Mouse (Mus musculus): Measurements from ENCODE around the gene Wnt4.

Gene Wnt4

DNA sequence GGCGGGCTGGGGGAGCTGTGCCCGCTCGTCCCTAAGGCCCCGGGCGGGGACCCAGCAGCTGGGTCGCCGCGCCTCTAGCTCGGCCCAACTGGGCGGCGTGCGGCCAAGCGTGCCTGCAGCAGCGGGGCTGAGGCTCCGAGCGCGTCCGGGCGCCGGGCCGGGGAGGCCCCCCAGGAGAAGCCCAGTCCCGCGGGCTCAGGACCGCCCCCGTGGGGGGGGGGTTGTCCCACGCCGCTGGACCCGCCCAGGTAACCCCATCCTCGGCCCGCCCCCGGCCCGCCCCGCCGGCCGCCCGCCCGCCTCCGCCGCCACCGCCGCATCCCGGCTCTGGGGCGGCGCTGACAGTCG is at the start of gene Wnt4:
Gene Wnt4, plus strand, starts transcription at position 324 of the 348 bp plus-strand sequence.
- DNase-seq, result peak; percentile 24 to 48

DNA sequence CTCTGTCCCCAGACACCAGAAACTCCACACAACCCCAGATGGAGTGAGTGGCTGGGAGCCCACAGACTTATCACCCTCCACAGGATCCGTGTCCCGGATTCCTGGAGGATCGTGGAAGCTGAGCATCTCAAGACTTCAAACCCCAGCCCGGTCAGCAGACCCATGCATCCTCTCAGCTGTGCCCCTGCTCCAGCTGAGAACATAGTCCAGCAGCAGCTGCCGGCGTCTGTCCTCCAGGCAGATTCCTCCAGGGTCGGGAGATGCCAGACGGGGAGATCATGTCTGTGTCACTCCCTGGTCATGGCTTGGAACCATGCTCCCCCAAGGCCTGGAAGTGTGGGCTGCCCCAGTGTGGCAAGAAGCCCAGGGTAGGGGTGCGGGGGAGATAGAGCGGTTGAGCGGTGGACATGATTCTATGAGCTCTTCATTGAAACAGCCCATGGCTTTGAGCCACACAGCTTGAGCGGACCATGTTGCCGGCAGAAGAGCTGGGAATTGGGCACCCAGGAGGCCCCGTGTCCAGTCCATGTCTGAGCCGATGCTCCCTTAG is 48.6 kb upstream of the Wnt4 start:
- no peak for DNase-seq

DNA sequence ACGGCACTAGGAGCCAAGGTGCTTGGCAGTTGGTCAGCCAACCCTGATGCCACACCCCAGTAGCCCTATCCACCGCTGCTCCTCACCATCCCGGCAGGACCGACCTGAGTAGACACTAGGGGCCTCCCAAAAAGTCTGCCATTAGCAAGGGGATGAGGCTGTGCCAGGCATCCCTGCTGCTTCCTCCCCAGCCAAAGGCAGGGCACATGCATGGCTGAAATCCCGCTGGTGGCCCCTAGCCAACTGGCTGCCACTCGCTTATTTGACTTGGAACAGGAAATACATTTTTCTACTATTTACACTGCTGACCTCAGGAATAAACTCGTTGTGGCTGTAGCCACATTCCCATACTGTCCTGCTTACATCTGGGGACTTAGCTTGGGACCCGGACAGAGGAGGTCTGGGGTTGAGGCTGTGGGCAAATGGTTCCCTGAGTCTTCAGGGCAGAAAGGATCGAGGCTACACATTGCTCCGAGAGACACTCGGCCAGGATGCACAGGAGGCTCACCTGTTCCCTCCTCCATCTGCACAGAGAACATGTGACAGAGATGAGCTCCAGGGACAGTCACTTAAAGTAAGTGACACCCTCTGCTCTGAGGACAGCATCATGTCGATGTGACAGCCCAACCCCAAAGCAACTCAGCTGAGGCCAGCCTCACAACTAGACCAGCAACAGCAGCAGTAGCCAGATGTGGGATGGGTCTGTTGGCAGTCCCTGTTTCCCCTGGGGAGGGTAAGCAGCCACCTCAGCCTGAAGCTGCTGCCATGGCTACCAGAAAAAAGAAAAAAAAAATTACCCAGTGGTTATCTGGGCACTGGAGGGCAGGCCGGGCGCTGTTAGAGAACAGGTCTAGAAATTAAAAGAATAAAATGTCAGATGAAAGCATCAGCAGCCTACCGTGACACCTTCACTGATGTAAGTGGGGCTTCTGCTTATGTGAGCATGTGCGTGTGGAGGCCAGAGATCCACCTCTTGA is 45.5 kb upstream of the Wnt4 start:
- DNase-seq, result peak; percentile 88 to 92

DNA sequence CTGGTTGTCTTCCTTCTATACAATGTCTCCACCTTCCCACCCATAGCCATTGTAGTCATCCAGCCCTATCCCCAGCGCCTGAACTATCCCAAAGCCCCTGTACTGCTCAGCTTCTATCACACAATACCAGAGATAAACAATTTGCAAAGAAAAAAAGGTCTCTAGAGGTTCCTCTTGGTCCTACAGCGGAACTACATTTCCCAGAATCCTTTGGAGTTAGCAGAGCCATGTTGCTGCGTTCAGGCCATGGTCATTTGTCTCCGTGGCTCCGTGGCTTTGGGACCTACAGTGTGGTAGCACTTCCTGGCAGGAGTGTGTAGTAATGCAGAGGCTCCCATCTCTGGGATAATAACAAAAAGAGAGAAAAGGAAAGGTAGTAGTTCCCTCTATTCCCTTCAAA is 43.7 kb upstream of the Wnt4 start:
- no peak for DNase-seq

DNA sequence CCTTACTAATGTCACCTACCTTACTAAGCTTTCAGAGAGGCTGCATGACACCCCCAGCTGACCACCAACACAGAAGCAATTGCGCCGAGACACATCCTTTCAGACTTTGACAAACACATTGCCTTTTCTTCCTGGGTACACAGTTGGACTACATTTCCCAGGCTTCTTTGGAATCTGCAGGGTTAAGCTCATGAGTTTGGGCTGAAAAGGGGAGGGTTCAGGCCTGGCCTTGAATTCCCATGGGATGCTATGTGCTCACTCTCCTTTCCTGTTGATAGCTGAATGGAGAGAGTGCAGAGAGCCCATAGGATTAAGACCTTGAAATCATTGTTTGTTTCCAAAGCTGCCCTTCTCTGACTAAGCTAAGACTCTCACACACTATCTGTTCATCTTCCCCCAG is 42.8 kb upstream of the Wnt4 start:
- no peak for DNase-seq

DNA sequence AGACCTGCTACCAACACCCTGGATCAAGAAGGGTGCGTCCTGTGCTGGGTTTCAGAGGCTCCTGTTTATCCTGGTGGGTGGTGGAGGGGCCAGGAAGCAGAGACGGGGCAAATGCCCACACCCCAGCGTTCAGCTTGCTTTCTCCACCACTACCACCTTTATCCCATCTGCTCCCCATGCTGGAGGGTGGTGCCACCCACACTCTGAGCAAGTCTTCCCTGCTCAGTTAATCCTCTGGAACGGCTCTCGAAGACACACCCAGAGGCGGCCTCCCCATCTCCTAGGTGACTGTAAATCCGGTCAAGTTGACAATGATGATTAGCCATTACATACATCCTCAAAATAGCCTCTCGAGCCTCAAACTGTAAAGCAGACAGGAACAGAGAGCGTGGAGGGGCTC is 41.9 kb upstream of the Wnt4 start:
- no peak for DNase-seq

DNA sequence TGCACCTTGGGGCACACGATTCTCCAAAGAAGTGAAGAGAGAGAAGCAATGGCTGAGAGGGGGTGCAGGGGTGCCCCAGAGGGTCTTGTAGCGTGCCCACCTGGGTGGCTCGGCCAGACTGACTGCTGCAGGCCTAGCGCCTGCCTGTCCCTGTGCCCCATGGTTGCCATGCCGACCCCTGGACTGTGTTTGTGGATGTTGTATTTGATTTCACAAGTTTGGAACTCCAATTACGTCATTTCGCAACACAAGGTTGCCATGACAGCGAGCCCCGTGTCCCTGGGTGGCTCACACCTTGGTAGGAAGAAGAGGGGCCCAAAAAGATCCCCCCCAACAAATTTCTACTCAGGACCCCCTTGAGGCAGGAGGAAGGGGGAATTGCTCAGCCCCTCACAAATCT is 32.4 kb upstream of the Wnt4 start:
- no peak for DNase-seq

DNA sequence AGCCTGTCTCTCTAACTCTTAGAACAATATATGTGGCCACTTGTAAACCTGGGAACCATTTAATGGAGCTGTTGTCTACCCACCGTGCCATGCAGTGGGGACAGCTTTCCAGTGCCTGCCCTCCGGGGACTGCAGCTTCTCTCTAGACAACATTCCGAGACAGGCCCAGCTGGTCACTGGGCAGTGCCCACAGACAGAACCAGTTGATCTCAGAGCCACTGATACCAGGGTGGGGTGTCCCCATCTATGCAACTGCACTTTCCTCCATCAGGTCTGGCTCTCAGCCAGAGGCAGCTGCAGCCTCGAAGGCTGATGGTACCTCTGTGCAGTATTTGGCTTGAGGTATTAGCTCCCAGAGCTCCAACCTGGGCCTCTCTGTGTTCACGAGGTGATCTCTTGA is 27.0 kb upstream of the Wnt4 start:
- DNase-seq, result no peak

DNA sequence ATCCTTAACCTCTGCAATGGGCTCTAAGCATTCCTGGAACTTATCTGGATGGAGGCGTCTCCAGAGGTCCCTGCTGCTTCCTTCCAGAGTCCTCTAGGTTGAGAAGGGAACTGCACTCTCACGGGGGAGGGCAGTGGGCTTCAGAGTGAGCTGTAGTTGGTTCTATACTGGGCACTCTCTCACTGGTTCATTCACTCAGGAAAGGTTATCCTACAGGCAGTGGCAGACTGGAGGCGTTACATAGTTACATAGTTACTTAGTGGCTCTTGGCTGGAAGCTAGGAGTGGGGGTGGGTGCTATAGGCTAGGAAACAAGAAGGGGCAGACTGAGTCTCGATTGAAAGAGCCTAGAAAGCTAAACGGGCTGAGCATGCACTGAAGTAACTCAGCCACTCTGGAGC is 26.4 kb upstream of the Wnt4 start:
- no peak for DNase-seq

DNA sequence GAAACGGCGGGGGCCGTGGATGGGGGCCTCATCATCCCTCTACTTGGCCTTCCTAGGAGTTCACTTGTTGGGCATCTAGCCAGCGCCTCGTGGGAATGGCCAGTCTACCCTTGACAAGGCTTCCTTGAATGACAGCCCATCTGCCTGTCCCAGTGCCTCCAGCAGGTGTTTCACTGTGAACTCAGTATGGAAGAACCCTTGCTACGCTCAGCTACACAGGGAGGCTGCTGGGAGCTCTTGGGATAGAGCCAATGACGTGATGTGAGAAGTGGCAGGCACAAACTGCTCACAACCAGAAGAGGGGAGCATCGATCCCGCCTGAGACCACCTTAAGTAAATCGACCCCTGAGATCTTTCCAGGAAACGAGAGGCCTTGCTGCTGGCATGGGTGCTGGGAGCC is 23.7 kb upstream of the Wnt4 start:
- no peak for DNase-seq

DNA sequence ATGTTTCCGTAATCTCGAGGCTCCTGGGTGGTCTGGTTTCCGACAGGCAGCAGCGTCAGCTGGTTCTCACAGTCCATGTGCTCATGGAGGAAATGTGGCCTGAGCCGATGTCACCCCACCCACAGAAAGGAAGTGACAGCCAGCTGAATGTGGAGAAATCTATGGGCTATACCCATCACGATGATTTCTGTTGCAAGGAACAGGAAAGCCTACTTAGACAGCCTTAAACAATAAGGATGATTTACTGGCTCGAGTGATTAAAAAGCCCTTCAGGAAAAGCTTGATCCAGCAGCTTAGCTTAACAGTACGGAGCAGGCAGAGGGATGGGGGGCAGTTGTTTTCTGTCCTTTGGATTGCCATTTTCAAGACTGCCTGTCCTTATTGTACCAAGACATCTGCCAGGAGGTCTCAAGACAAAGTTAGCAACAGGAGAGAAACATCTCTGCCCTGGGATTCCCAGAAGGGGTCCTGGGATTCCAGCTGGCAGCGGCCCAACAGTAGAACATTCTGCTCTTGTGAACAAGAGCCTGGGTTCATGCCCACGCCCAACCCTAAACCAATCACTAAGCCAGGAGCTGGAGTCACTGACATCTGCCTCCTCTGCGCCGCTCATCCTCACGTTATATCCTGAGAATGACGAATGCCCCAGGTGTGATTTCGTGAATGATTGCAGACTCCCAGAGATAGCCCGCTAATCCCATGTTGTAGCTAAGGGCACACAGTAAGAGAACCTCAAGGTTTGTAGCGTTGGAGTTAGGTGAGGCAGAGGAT is 22.9 kb upstream of the Wnt4 start:
- no peak for DNase-seq

DNA sequence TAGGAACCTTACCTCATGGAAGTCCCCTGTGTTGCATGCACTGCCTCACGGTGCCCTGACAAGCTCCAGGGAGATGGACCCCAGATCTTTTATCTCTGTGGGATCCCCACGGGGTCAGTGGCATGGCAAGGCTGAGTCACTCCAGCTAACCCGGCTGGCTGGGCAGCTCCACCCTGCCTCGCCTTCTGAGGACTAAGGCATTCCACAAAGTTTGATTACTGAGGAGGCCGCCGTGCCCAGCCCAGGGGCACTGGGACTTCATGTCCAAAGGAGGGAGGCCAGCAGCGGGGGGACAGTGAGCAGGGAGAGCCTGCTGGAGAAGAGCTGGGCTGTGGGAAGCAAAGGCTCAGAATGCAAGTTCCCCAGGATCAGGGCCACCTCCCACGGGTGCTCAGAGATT is 21.7 kb upstream of the Wnt4 start:
- no peak for DNase-seq

DNA sequence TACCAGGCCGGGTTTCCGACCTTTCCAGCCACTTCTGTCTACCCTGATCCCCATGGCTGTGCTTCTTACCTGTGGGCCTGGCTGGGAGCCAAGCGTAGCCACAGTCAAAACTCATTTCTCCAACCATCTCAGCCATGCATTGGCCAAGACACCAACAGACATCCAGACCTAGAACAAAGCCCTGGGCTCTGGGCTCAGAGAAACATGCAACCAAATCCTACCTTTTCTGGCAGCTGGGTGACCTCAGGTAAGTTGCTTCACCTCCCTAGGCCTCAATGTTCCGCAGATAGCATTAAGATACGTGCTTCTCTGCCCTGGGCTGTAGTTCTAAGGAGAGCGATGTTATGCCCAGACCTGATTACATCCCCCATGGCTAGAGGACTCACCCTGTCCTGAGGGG is 15.5 kb upstream of the Wnt4 start:
- no peak for DNase-seq

DNA sequence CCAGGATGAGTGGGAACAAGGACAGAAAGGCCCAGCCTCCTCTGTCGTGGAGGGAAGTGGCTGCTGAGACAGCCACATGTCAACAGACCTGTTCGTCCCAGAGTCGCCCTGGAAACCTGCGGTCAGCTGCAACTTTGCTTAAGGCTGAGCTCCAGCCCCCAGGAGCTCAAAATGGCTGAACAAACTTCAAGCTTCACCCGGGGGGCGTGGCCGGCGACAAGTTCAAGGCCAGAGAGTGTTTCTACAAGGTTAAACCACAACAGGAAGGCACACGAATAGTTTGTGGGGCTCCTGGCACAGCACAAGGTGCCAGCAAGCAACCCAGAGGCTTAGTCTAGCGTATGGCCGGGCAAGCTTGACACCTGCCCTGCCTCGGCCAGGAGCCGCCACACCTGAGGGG is 13.2 kb upstream of the Wnt4 start:
- no peak for DNase-seq

DNA sequence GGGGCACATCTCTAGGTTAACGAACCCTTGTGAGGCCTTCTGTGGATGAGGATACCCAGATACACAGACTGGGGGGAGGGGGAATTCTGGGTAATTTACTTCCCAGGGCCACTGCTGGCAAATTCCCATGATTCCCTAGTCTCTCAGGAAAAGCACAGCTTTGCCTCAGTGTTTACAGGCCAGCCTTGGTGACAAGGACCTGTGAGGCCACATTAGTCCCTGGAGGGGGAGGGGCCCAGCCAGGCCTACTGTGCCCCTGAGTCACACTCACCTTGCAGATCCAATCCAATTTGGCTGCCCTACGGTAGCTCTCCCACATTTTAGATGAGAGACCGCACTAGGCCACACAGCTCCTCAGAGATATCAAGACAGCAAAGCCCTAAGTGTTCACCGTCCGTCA is 12.2 kb upstream of the Wnt4 start:
- DNase-seq, result no peak

DNA sequence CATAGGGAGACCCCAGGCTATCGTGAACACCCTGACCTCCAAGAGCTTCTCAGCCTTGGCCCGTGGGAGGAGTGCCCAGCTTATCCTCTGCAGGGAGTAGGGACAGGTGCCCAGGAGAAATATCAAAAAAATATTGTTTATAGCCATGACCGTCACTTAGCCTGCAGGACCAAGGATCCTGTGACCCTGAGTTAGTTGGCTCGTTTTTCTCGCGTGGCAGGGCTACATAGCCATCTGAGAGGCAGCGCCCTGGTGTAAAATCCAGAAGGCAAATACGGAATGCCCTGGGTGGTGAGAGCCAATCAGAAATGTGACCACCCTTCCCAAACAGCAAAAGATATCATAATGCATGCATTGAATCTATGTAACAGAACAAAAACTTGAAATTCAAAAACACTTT is 8.7 kb upstream of the Wnt4 start:
- no peak for DNase-seq

DNA sequence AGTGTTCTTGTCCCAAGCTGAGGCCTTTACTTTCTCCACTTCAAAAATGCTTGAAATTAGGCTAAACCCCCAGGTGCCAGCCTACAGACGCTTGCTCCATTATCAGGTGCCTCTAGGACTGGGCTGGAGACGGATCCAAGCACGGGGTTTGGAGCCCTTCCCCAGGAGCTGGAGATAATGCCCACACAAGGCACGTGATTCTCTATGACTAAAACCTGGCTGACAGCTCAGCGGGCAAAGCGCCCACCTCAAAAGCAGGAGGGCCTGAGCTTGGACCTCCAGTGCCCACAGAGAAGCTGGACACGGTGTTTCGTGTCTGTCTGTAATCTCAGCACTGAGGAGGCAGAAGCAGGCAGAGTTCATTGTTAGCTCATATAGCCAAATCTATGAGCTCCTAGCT is 5.4 kb upstream of the Wnt4 start:
- no peak for DNase-seq

DNA sequence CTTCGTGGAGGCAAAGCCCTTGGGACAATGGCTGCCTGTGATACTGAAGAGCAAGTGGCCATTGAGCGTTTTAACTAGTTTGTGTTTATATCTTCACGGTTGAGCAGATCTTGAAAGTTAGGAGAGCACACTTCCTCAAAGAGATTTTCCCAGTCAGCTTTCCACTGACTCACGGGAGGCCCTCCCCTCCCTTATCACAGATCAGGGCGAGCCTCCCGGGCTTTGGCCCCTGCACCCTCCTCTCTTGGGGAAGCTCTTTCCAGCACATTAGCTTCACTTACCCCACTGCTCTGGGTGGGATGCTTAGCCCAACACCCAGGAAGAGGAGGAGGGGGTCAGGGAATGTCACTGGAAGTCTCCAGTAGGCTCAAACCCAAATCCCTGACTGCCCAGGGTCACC is 3.0 kb upstream of the Wnt4 start:
- no peak for DNase-seq

DNA sequence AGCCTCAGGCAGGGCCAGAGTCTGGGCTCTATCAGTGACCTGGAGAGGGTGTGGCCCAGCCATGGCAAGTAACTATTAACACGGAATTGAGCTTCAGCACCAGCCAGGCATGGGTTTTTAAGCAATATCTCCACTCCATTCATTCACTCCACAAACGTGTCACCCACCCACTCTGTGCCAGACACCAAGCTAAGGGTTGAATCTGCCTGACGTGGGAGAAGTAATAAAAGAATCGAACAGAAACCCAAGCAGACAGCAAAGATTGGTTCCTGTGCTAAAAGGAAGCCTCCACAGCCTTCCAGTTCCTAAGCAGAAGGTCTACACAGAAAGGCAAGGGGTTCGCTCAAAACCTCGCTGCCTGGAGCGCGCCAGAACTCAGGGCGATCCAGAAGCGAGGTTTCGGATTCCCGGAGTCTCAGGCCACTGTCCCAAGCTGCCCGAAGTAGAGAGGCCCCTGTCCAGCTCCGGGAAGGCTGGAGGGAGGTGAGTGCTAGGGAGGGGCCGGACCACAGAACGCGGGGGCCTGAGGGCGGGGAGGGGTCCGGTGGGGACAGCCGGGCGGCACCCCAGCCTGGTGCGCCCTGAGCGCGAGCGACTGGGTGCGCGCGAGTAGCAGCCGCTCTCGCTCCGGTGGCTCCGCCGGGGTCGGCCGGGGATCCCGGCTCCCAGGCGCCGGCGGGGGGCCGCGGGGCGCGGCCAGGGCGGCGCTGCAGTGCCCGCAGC is 685 bp upstream of the Wnt4 start:
- no peak for DNase-seq

DNA sequence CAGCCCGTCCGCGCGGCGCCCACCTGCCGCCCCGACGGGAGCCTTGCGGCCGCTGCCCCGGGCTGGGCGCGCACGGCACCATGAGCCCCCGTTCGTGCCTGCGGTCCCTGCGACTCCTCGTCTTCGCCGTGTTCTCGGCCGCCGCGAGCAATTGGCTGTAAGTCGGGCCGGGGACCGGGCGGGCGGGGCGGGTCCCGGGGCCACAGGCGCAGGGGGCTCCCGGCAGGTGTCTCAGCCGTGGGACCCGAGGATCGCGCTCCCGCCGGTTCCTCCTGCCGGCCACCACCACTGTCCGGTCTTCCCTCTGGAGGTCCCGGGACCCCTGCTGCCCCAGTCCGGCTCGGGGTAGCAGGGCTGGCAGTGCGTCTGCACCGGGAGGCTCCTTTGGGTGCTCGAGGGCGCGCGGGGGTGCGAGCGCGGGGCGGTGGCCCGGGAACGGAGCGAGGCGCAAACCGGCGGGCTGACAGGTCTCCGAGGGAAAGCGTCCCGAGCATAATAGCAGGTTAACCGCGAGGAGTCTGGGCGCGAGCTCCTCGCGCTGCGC is 383 bp downstream of the Wnt4 start:
- no peak for DNase-seq

DNA sequence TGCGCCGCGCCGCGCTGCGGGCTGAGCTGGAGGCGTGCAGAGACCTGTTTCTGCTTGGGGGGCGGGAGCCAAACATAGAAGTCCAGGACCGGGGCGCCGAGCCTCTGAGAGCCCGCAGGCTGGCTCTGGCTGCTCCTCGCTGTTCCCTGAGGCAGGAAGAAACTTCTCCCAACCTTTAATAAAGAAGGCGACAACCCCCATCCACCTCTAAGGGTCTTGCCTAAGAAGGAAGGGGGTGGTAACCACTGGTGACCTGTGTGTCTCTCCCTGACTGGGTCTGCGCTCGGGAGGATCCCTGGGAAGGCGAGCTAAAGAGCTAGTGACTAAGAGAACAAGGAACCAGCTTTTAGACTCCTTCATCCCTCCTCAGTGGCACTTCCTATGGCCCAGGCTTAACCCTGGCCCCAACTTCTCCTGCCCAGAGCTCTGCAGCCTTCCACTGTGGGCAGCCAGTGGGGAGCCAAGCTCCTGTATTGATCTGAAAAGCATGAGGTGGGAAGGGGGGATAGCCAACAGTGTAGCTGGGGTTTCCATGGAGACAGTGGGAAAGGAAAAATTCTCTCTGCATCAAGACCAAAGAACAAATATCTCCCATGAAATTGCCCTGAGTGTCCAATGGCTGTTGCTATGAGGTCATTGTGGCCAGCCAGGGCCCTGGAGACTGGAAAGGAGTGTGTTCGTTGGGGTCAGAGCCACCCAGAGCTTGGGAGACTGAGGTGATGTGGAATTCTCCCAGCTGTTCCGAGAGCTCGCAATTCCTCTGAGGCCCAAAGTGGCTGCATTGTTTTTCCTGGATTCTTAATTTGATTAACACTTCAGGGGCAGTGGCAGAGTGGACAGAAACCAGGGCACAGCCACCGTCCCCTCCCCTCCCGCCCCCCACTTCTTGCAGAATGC is 1.1 kb downstream of the Wnt4 start:
- DNase-seq, result no peak

DNA sequence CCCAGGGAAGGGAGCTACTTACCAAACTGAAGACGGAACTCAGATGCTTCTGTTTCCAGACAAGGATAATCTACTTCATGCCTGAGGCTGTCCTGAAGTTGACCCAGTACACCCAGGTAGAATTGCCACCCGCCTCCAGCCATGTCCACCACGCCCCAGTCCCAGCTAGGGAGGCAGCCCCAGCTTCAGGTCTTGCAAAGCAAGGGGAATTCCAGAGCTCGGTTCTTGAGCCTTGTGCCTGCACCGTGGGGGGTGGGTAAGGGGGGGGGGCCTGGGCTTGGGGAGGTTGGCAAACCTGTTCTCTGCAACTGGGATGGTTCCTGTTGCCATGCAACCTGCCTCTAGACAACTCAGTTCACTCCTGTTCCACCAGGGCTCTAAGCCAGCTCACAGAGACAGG is 2.1 kb downstream of the Wnt4 start:
- no peak for DNase-seq

All from lung, adult 18-20 months (tissue).